Mouse (Mus musculus) urinary bladder, postnatal 4 days (tissue): Measurements from ENCODE around the gene Snx1.

ENCODE experiments used
- DNase-seq, 2 experiments: peaks; one replicate each; pipeline ENCODE4 v3.0.0; 2021 to 2022; ENCODE audit warnings: low spot score in 2 of 2

Snx1 gene

DNA sequence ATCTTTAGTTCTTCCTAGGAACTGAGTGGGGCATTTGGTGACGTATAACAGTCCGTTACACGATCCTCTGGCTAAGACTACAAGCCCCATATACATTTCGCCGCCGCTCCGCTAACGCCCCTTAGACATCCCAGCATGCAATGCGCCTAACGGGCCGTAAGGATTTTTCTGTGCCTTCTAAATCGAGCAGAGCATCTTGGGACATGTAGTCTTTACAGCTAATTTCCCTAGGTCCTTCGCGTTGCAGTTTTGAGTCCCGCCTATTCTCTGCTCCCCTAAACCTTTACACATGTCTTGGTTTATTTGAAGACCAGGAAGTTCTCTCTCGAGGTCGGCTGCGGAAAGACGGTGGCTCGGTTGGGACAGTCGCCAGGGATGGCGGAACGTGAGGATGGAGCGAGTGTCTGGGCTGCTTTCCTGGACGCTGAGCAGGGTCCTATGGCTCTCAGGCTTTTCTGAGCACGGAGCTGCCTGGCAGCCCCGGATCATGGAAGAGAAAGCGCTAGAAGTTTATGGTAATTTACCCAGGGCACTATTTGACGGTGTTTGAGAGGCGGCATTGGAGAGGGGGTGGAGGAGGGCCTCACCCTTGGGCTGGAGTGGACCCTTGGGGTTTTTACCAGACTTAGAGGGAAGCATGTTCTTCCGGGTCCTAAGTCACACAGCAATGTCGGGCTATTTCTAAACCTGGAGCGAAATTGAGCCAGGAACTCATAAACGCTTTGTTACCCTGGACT is at the start of gene Snx1, which contains the start of gene Ciao2a:
Gene Snx1, minus strand, starts transcription at position 132 of the 737 bp plus-strand sequence.
Gene Ciao2a, plus strand, starts transcription at position 156 of the 737 bp plus-strand sequence.
- peak; percentile 87 to 92 for DNase-seq

DNA sequence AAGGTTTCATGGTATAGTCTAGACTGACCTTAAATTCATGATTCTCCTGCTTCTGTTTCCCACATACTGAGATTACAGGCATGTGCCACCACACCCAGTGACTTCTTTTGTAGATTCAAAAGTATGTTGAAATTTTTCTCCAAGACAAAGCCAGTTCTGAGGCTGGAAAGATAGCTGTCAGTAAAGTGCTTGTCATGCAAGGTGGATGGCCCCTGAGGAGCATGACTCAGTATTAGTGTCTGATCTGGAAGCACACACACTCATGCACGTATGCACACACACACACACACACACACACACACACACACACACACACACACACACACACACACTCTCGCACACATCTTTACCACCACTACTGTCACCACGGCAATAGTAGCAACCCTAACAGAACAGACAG is 48.6 kb upstream of the Snx1 start:
- DNase-seq, result no peak

- no peak for DNase-seq
Observed at GRCm38 (mm10) chr9:66173316-66173855, 47.0 kb upstream of the Snx1 start.

DNA sequence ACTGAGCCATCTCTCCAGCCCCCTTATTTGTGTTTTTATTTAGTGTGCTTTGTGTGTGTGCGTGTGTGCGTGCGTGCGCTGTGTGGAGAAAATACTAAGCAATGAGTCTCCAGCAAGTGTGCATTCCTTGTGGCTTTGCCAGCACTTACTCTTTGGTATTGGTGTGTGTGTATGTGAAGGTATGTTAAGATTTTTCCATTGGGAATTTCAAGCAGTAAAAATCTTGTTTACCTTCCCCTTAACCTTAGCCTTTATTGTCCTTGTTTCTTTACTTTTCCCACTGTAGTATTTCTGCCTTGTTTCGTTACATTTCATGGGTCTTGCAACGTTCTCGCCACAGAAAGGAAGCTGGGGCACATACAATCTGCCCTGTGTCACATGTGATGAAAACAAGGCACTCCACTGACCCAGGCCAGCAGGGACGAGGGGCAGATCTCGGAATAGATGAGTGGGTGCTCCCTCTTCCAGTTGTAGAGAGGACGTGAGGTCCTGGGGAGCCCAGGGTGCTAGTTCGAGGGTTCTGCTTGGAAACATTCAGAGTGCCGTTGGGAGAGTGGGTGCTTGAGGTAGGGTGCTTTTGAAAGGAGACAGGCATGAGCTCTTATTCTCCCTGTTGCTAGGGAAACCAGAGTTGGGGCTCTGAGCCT is 45.0 kb upstream of the Snx1 start:
- DNase-seq, result no peak

GRCm38 (mm10) chr9:66170506-66170905 is 44.1 kb upstream of the Snx1 start:
- DNase-seq, result no peak

- DNase-seq, result no peak
Observed at GRCm38 (mm10) chr9:66168233-66168632, 41.8 kb upstream of the Snx1 start.

GRCm38 (mm10) chr9:66167222-66167621 is 40.8 kb upstream of the Snx1 start:
- no peak for DNase-seq

DNA sequence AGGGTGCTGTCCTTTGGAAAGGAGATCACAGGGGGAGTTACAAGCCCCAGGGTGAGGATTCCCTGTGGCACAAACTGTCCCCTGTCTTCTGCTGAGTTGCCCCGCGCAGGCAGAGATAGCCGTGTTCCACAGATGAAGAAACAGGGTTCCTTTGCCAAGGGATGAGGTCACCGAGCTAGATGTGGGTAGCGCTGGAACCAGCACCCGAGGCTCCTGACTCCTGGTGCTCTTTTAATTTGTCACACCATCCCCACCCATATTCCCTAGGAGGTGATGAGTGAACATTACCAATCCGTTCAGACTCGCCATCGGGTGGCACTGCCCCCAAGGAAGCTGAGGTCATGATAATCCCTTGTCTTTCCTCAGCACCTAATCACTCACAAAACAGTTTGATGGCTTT is 36.6 kb upstream of the Snx1 start:
- no peak for DNase-seq

DNA sequence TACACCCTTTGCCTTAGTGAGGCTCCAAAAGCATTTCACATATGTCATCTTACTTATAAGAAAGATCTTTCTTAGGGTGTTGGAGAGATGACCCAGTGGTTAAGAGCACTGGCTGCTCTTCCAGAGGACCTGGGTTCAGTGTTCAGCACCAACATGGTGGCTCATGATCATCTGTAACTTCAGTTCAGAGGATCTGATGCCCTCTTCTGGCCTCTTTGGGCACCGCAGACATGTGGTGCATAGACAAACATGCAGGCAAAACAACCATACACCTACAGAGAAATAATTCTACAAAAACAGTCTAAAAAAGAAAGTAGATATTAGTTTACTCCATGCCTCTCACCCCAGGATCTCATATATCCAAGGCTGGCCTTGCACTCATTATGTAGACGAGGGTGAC is 33.8 kb upstream of the Snx1 start:
- DNase-seq, result no peak

GRCm38 (mm10) chr9:66158885-66159430 is 32.6 kb upstream of the Snx1 start:
- no peak for DNase-seq

GRCm38 (mm10) chr9:66157958-66158830 is 31.8 kb upstream of the Snx1 start, which contains the start of gene Dapk2:
TSS of gene Dapk2 (plus strand) at chr9:66158223.
- DNase-seq, result peak; percentile 81 to 86

GRCm38 (mm10) chr9:66155534-66155933 is 29.1 kb upstream of the Snx1 start:
- no peak for DNase-seq

DNA sequence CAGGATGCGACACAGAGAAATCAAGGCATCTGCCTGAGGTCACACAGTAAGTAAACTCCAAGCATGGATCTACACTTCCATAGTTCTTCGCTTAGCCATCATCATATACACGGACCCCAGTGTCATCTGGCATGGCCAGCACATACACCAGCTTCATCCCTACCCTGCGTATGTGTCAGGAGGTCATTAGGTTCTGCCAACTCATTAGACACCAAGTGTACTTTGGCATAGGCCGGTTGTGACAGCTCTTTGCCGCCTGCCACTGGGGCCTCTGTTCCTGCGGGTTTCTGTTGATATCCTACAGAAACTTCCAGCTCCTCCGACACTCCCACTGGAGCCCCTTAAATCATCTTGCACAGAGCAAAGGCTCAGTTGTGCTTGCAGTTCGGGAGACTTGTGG is 27.6 kb upstream of the Snx1 start:
- no peak for DNase-seq

GRCm38 (mm10) chr9:66153594-66153993 is 27.2 kb upstream of the Snx1 start:
- DNase-seq, result no peak

DNA sequence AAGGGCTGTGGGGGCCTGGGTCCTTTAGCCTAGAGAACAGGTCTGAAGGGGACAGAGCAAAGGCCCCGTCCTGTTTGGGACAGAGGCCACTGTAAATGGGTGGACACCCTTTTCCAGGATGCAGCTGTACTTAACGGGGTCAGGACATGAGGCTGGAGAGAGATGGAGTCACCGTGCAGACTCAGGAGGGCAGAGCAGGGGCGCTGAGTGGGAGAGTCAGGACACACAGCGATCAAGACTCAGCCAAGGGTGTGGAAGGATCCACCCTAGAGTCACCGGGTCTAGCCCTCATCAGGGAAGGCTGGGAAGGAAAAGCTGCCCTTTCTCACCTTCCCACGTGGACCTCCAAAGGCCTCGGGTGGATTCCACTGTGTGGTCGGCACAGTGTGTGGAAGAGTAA is 25.6 kb upstream of the Snx1 start:
- no peak for DNase-seq

GRCm38 (mm10) chr9:66146141-66146540 is 19.8 kb upstream of the Snx1 start:
- DNase-seq, result no peak

DNA sequence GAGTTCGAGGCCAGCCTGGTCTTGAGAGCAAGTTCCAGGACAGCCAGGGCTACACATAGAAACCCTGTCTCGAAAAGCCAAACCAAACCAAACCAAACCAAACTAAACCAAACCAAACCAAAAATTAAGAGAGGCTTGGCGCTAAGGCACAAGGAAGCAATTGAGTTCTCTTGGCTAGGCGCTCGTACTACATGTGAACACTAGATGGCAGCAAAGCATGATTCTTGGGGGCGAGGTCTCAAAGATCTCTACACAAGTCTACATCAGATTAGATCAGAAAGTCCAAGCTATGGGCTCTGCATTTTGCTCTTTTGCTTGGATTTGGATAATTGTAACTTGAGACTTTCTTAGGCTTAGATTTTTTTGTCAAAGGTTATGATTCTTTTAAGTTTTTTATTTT is 17.9 kb upstream of the Snx1 start:
- peak in 1 of 2 experiments; percentile 72 for DNase-seq

DNA sequence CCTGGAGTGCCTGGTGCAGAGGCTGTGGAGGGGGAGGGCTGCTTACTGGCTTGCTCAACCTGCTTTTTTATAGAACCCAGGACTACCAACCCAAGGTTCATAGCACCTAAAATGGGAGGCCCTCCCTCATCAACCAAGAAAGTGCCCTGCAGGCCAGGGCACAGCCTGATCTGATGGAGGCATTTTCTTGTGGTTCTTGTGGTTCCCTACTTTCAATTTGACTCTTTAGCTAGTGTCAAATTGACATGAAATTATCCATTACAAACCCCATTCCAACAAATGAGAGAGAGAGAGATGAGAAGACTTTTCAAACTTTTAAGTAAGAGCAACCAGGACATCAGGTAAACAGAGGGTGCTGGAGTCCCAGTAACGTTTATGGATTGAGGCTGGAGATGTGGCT is 15.9 kb upstream of the Snx1 start:
- no peak for DNase-seq

GRCm38 (mm10) chr9:66138193-66138592 is 11.8 kb upstream of the Snx1 start:
- DNase-seq, result no peak

DNA sequence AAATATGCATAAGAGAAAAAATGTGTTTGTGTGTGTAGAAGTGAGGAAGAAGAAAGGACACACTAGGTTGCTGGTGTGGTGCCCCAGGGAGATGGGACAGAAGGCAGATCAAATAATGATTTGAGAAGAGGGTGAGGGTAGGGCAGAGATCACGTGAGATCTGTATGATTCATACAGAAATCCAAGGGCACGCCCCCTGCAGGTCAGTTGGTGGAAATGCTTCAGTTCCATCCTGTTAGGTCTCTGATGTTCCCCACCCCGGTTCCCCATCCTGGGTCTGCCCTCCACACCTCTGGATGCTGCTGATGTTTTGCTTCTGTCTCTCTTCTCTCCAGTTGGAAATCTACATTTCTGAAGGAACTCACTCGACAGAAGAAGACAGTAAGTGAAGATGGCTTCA is 9.6 kb upstream of the Snx1 start:
- DNase-seq, result no peak

GRCm38 (mm10) chr9:66131466-66131865 is 5.1 kb upstream of the Snx1 start:
- DNase-seq, result no peak

GRCm38 (mm10) chr9:66127884-66128283 is 1.5 kb upstream of the Snx1 start:
- DNase-seq, result no peak
